Mouse (Mus musculus) left cerebral cortex, adult 6 months (tissue): ENCODE data around the gene Chmp1a. TPM values are rescaled to one million over a fixed set of nuclear protein-coding genes. Genes with fewer than 3 reads are reported as not detected.

Experiments
- long read RNA-seq, 2 experiments: library from polyadenylated mRNA; unstranded; transcript quantifications; one replicate each; pipeline ENCODE4 v2.0.0; 2019 to 2020
- polyA plus RNA-seq: library from polyadenylated mRNA; unstranded; fragments of <200 nt; fragmentation: Nextera tagmentation; gene quantifications from 2 replicates; pipeline ENCODE4 v1.2.3, GENCODE M21; 2021

Chmp1a gene
- polyA plus RNA-seq: 94.3 and 139 TPM in 2 replicates
- long read RNA-seq, experiment 1, transcript Chmp1a-201 (7 exons, 2,140 nt): major isoform, 34 of 1,341 reads
- long read RNA-seq, experiment 1, transcript Chmp1a-202 (5 exons, 1,355 nt): minor isoform, 7 of 1,341 reads
- long read RNA-seq, experiment 1, partial matches to known transcripts: 27 of 1,341 reads
- long read RNA-seq, experiment 1, other reads (novel, unspliced or antisense): 1,273 of 1,341 reads
- long read RNA-seq, experiment 2, transcript Chmp1a-201 (7 exons, 2,140 nt): major isoform, 6 of 192 reads
- long read RNA-seq, experiment 2, partial matches to known transcripts: 10 of 192 reads
- long read RNA-seq, experiment 2, other reads (novel, unspliced or antisense): 172 of 192 reads

GRCm38 (mm10) chr8:123212321-123213117, at the start of gene Chmp1a, which contains the start of gene Spata33:
Chmp1a (minus strand) TSS chr8:123212763.
Spata33 (plus strand) TSS chr8:123212832.

GRCm38 (mm10) chr8:123254099-123254885, 41.7 kb upstream of the Chmp1a start, which contains the start of the genes Zfp276 and Vps9d1:
Zfp276 (plus strand) TSS chr8:123254195.
Vps9d1 (minus strand) TSS chr8:123254348.

DNA sequence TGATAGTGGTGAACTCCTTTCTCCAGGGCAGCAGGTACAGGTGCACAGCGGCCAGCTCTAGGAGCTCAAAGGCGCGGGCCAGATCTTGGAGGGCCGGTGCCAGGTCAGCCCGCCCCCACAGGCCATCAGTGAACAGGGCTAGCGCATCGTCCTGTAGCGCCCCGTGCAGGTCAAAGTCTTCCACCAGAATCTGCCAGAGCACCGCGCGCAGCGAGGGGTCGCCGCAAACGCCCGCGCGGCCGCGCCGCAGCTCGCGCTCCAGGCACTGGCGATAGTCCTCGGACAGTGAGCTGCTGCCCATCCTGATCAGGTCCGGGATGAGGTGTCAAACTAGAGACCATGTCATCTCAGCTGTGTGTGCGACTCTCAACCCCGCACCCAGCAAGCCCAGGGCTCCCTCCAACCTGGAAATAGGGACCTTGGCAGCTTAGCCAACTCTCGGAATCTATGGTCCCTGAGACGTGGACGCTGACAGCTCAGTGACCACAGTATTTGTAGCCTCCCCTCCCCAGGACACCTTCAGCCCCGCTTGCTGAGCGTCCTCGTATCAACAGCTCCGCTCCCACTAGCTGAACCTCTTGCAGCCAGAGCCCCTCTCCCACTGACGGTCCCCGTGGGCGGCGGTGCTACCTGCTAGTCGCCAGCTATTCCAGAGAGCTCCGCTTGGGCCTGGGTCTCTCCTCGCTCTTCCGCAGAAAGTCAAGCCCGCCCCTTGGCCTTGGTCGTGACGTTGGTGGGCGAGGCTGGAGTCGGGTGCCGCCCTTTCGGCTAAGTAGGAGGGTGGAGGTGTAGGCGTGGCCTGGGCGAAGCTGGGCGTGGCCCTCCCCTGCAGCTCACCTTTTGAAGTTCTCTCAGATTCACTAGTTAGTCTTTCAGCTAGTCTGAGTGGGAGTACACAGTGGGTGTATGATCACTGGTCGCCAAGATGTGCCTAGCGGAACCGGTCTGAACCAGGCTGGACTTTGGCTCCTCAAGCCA, 23.2 kb upstream of the Chmp1a start, which contains the start of gene Spata2l:
Gene Spata2l (minus strand): TSS at position 714 of the 978 bp plus-strand sequence.

GRCm38 (mm10) chr8:123224278-123225266, 12.0 kb upstream of the Chmp1a start, which contains the start of gene Cdk10:
Cdk10 (plus strand) TSS chr8:123224842.

GRCm38 (mm10) chr8:123185566-123186409, 26.8 kb downstream of the Chmp1a start, which contains the start of gene Dpep1:
Dpep1 (plus strand) TSS chr8:123186242.

DNA sequence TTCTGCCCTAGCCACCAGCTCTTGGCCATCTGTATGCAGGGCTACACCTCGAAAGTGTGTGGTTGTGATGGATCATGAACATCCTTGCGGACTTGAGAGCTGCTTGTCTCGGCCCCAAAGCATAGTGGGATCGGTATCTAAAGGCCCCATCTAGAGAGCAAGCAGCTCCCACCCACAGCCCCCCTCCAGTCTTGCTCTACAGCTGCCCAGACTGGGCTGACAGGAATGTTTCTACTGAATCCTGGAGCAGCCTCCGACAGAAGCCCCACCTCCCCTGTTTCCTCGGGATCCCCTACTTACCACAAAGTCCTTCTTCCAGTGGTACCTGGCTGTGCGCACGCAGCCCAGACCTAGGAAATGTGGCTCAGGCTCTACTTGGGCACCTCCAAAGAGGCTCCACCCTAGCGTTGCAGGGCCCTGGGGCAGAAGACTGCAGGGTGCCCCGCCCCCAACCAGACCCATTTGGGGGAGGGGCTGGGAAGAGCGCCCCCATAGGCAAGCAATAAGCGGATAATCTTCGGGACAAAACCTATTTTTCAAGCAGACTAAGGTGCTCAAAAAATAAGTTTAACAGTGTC, 54.6 kb downstream of the Chmp1a start, which contains the start of gene Sult5a1:
Gene Sult5a1 (minus strand): TSS at position 428 of the 578 bp plus-strand sequence.

Other genes starting within 250 kb of the Chmp1a start
- gene Ankrd11, start 170.5 kb downstream of the Chmp1a start, polyA plus RNA-seq: 18.2 and 43.0 TPM in 2 replicates
- 18.5 and 42.3 TPM in 2 replicates for gene Spg7, start 149.8 kb downstream of the Chmp1a start, polyA plus RNA-seq
- 2,211 and 2,271 TPM in 2 replicates for gene Rpl13, start 110.4 kb downstream of the Chmp1a start, polyA plus RNA-seq
- 11.0 and 14.2 TPM in 2 replicates for gene Cpne7, start 95.4 kb downstream of the Chmp1a start, polyA plus RNA-seq
- 0.16 and 0.20 TPM in 2 replicates for gene Sult5a1, start 54.4 kb downstream of the Chmp1a start, polyA plus RNA-seq
- not detected in 2 replicates for gene Dpep1, start 26.5 kb downstream of the Chmp1a start, polyA plus RNA-seq
- 8.6 and 9.6 TPM in 2 replicates for gene Spata33, start 69 bp upstream of the Chmp1a start, polyA plus RNA-seq
- gene Cdk10, start 12.1 kb upstream of the Chmp1a start, polyA plus RNA-seq: 60.2 and 80.2 TPM in 2 replicates
- gene Spata2l, start 23.5 kb upstream of the Chmp1a start, polyA plus RNA-seq: 31.7 and 37.1 TPM in 2 replicates
- 4.8 and 5.6 TPM in 2 replicates for gene Zfp276, start 41.4 kb upstream of the Chmp1a start, polyA plus RNA-seq
- gene Vps9d1, start 41.6 kb upstream of the Chmp1a start, polyA plus RNA-seq: 20.4 and 31.0 TPM in 2 replicates
- 0.33 and 1.2 TPM in 2 replicates for gene Fanca, start 105.8 kb upstream of the Chmp1a start, polyA plus RNA-seq
- gene Spire2, start 120.0 kb upstream of the Chmp1a start, polyA plus RNA-seq: 2.1 and 13.2 TPM in 2 replicates
- 382 and 422 TPM in 2 replicates for gene Tcf25, start 161.0 kb upstream of the Chmp1a start, polyA plus RNA-seq
- 0.04 TPM in 1 of 2 replicates, not detected in the other for gene Mc1r, start 194.3 kb upstream of the Chmp1a start, polyA plus RNA-seq
- gene Tubb3, start 198.7 kb upstream of the Chmp1a start, polyA plus RNA-seq: 469 and 502 TPM in 2 replicates
- 12.6 and 13.2 TPM in 2 replicates for gene Def8, start 210.8 kb upstream of the Chmp1a start, polyA plus RNA-seq